Mouse (Mus musculus): ENCODE measurements around the gene Sema3b.
"Not testable (repeated sequence)": the region's sequence is repeated elsewhere in the genome, so short reads cannot be mapped to it uniquely, and the experiment has no call there.

The Sema3b gene

DNA sequence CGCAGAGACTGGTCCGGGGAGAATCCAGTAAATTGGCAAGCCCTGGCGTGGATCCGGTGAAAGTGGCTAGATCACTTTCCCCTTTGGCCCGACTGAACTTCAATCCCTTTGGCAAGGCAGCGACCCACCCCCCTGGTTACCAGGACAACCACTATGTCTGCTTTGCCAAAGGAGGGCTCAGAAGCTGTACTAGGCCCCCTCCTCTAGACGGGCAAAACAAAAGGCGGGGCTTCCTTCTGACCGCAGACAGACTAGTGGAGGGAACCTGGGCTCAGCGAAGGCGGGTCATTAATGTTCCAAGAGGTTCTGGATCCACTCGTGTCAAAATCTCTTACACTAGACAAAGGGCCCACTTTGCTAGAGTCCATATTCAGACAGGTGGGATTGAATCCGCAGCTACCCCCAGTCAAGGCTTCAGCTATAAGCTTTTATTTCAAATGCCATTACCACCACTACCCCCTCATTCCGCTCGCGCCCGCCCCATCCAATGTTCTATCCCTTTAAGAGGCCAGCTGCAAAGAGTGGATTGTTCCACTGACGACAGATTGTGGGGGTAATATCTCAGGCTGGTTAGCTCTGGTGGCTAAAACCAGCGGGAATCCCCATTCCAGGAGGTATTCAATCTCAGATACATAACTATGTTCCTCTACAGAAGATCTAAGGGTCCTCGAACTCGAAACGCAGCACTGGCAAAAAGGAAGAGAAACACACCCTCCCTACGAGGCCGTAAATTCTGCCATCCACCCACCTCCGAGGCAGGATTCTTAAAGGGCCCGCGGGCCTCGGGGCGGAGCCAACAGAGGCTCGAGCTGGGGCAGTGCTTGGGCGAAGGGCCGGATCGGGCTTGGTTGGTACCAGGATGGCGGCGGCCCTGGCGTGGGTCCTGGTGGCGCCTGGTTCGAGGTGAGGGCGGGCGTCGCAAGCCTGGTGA is 40.4 kb downstream of the Sema3b start:
- DNase-seq: peak; percentile 95

GRCm38 (mm10) chr9:107567702-107568319 is 41.2 kb downstream of the Sema3b start, which contains the start of gene Hyal2:
Gene Hyal2, plus strand, starts transcription at chr9:107567945.
- DNase-seq: peak; percentile 30

GRCm38 (mm10) chr9:107566855-107567254 is 42.2 kb downstream of the Sema3b start:
- no peak for DNase-seq

GRCm38 (mm10) chr9:107566041-107566709 is 42.9 kb downstream of the Sema3b start:
- DNase-seq: peak; percentile 81

DNA sequence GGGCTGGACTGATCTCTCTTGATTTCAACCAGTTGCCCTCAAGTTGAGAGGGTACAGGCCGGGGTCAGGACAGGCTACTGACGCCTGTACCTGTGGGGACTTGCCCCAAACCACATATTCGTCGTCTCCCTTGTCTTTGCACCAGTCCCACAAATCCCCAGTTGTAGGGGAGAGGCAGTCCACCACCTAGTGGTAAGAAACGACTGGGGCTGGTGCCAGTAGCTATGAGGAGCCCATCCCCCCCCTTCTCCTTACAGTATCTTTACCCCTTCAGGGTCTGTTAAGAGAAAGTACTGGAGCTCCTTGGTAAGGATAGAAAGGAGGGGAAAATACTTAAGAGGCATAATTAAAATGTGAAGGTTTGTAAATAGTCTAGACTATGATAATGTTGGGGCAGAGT is 43.5 kb downstream of the Sema3b start:
- not testable (repeated sequence) for DNase-seq

- peak; percentile 96 for DNase-seq
Observed at GRCm38 (mm10) chr9:107563029-107563581, 45.9 kb downstream of the Sema3b start, which contains the start of gene Tusc2. Gene Tusc2, plus strand, starts transcription at chr9:107563255.

GRCm38 (mm10) chr9:107556346-107556745 is 52.7 kb downstream of the Sema3b start:
- DNase-seq: no peak

DNA sequence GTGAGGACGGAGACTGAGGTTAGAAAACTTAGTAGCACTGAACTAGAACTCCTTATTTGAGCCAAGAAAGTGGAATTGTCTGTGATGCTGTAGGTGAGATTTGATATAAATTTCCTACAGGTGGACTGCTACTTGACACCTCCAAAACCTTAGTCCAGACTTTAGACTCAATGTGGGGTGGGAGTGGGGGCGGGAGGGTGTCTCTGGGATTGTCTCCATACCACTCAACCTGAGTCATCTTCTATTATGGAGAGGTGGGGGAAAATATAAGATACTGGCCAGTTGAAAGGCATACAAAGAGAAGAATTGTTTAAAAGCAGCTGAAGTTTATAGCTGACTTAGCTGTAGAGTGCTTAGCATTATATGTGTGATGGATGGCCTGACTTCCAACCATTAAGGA is 53.3 kb downstream of the Sema3b start:
- no peak for DNase-seq

GRCm38 (mm10) chr9:107555031-107555457 is 54.0 kb downstream of the Sema3b start:
- peak; percentile 72 for DNase-seq

GRCm38 (mm10) chr9:107554319-107554825 is 54.7 kb downstream of the Sema3b start:
- peak; percentile 99 for DNase-seq

GRCm38 (mm10) chr9:107553541-107554318 is 55.3 kb downstream of the Sema3b start:
- peak; percentile 50 for DNase-seq

DNA sequence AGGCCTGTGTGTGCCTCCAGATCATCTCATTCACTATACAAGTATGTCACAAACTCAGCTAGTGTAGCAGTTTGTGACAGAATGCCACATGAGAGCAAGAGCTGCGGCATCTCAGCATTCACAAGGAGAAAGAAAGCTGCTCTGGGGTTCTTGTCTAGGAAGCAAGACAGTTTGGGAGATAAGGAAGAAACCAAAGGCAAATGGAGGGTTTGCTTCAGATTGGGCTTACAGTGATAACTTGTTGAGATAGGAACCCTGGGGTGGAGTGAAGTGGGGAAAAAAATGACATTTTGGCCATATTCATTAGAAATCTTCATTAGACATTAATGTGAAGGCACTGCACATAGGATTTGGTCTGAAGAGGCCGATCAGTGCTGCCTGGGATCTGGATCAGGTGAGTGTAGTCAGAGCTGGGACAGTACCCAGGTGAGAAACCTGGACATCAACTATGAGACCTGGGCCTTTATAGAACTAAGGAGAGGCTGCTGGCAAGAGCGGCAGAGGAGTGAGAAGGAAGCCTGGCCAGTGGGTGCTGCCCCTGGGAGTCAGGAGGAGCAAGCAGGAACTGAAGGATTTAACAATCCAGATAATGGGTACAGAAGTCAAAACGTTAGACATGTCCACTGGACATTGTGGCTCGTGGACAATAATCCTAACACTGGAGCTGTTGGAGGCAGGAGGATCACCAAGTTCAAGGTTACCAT is 56.2 kb downstream of the Sema3b start:
- no peak for DNase-seq

- no peak for DNase-seq
Observed at GRCm38 (mm10) chr9:107551890-107552355, 57.1 kb downstream of the Sema3b start.

GRCm38 (mm10) chr9:107551117-107551889 is 57.7 kb downstream of the Sema3b start, which contains the start of gene Rassf1:
Gene Rassf1, plus strand, starts transcription at chr9:107551555.
- peak; percentile 85 for DNase-seq

GRCm38 (mm10) chr9:107550491-107551116 is 58.4 kb downstream of the Sema3b start:
- no peak for DNase-seq

GRCm38 (mm10) chr9:107549297-107550074 is 59.5 kb downstream of the Sema3b start:
- no peak for DNase-seq

DNA sequence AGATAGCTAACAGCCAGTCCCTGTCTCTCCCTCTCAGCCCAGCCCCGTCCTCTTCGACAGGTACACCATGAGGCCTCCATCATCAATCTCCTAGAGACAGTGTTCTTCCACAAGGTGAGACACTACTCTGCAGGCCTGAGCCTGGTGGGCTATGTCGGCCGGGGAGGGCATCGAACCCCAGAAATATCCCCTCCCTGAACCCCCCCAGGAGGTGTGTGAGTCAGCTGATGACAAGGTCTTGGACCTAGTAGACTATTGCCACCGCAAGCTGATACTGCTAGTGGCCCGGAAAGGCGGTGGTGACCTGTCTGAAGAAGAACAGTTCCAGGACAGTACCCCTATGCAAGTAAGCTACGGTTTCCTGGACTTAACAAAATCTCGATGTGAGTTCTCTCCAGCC is 60.2 kb downstream of the Sema3b start:
- no peak for DNase-seq

DNA sequence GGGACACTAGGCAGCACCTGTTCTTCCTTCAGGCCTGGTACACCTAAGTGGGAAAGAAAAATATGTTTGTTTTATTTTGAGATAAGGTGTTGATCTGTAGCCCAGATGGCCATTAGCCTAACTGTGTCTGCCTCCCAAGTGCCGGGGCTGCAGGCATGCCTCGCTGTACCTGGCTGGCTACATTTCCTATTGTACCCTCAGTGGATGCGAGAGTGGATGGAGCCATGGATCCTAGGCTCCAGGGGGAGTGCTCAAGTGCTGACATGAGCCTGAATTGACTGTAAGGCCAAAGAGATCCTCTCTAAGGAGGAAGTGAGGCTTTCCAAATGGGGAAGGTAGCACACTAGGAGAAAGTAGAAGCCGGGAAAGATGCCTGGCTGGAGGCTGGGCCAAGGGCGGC is 61.1 kb downstream of the Sema3b start:
- no peak for DNase-seq
